Mouse (Mus musculus): ENCODE data around the gene Noc2l. TPM values are rescaled to one million over a fixed set of nuclear protein-coding genes. Genes with fewer than 3 reads are reported as not detected.

The Noc2l gene
- not detected in 2 replicates for polyA plus RNA-seq (2012; ENCODE audit: insufficient read depth, insufficient read length, low replicate concordance, missing spikeins)

DNA sequence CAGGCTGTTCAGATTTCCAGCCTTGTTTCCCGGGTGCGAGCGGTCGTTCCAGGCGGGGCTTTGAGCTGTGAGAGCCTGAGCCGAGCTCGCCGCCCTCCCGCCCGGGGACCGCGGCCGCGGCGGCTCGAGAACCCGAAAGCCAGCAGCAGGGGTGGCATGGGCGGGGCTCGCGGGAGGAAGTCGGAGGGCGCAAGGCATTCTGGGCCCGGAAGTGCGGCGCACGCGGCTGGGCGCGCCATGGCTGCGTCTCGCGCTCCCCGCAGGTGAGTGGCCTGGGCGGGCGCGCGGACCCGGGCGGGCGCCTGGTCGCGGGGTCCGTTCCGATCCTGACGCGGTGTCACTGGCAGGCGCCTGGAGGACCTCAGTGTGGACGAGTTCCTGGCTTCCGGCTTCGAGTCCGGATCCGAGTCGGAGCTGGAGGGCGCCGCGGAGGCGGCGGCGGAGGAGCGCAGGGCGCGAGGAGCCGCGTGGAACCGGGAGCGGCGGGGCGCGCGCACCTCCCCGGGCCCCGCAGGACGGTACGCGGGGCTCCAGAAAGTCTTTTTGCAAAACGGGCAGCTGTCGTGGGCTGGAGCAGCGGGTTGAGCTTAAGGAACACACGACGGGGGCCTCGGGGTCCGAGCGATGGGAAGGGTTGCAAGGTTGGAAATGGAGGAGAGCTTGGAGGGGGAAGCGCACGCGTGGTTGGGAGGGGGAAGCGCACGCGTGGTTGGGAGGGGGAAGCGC, at the start of gene Noc2l:
Noc2l (plus strand) TSS at position 203 of the 726 bp plus-strand sequence.
- peak; percentile 73 for TF ChIP-seq POLR2A (IDR thresholded peaks at IDR 0.05; ENCODE audit: insufficient read depth, low read depth, low read length)
- TF ChIP-seq CTCF (IDR thresholded peaks at IDR 0.05; ENCODE audit: insufficient read depth, low read depth, low read length): no peak
- peak within 1 kb of the TSS; percentile 89 for H3K4me3 ChIP-seq (ENCODE audit: insufficient read depth, low read depth, low read length)
- WGBS: under 1% methylated on average over 90 of the region's 90 CpGs
- H3K27ac ChIP-seq (ENCODE audit: insufficient read depth, low read depth, low read length): peak within 1 kb of the TSS; percentile 56
- peaks cover 27% of the 10 kb centered on the region for H3K4me1 ChIP-seq (ENCODE audit: control insufficient read depth, insufficient read depth, low read length)

DNA sequence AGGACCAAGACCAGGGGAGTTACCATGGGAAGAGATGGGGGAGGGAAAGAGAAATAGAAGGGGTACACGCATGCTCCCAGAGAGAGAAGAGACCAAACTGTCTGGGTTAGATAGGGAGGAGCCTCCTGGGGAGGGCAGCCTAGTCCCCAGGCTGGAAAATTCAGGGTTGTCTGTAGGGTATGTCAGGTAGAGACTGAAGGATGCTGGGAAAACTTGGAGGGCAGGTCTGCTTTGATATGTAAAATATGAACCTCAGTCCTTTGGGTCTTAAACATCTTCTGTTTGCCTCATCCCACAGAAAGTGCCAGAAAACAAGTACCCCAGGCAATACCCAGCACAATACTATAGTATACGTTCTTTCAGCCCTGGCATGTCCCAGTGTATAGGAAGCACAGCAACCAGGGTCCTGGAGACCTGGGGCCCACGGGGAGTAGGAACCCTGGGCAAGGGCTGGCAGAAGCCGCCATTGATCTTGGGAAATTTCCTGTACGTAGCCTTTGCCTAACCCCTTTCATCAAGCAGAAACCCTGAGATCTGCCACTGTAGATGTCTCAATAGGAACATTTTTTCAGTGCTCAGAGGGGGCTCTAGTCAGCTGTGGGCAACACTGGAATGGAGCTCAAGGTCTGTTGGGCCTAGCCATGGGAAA, 47.5 kb upstream of the Noc2l start:
- peaks cover 43% of the 10 kb centered on the region for H3K4me1 ChIP-seq (ENCODE audit: control insufficient read depth, insufficient read depth, low read length)
- WGBS: 70% methylated on average over 5 of the region's 5 CpGs
- TF ChIP-seq POLR2A (IDR thresholded peaks at IDR 0.05; ENCODE audit: insufficient read depth, low read depth, low read length) (no peak), CTCF (IDR thresholded peaks at IDR 0.05; ENCODE audit: insufficient read depth, low read depth, low read length) (no peak)
- no peak overlapping the region for H3K4me3 ChIP-seq (ENCODE audit: insufficient read depth, low read depth, low read length)
- peak overlapping the region; percentile 4; the same call in 1 of the 2 replicates for H3K27ac ChIP-seq (ENCODE audit: insufficient read depth, low read depth, low read length)

DNA sequence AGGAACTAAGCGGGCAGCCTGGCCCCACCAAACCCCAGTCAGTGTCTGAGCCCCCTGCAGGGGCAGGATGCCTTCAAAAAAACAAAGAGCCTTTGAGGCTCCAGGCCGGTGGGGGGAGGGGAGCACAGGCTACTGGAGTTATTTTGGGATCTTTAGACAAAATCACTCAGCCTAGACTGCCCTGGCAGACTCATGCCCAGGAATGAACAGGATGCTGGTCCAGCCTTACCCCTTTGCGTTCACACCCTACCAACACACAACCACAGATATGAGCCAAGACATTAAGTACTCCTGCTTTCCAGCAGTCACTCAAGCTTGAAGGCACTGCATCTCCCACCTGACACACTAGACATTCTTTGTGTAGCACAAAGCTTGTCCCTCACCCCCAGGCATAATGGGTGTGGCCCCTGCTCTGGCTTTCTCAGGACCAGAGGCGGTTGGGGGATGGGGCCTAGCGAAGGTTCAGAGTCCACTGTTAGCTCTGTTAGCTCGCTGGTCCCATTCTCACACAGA, 46.9 kb upstream of the Noc2l start:
- H3K4me3 ChIP-seq (ENCODE audit: insufficient read depth, low read depth, low read length): no peak overlapping the region
- WGBS: 51% methylated on average over 6 of the region's 6 CpGs
- H3K27ac ChIP-seq (ENCODE audit: insufficient read depth, low read depth, low read length): peak overlapping the region; percentile 50
- TF ChIP-seq POLR2A (IDR thresholded peaks at IDR 0.05; ENCODE audit: insufficient read depth, low read depth, low read length) (no peak), CTCF (IDR thresholded peaks at IDR 0.05; ENCODE audit: insufficient read depth, low read depth, low read length) (no peak)
- H3K4me1 ChIP-seq (ENCODE audit: control insufficient read depth, insufficient read depth, low read length): peaks cover 43% of the 10 kb centered on the region

DNA sequence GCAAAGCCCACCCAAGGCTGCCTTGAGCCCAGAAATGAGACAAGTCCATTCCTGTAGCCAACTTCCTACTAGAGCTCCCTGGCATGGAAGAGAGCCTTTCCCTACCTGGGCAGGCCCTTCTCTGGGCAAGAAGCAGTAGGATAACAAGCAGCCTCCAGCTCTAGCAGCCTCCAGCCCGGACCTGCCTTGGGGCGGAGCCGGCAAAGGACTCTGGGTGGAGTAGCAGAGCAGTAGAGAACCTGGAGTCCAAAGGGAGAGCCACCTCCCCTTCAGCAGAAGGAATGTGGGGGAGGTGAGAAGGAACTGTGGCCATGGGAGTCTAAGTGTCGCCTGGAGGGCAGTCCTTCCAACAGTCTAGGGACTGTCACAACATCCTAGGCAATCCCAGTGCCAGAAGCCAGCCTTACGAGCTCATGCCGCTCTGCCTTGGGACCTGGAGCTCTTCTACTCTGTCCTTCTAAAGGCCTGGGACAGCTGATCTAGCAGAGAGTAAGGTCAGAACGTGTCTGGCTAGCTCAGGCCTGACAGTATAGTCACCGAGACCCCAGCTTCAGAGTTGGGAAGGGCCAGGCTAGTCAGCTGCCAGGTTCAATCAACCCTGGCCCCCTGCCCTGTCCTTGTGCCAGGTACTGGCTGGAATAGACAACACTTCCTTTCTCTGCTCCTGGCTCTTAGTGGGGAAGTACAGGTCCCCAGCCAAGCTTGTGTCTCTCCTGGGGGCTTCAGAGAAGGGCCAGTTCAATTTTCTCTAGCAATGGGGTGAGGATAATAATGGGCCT, 43.2 kb upstream of the Noc2l start:
- Histone ChIP-seq H3K27ac (ENCODE audit: insufficient read depth, low read depth, low read length) (no peak overlapping the region), H3K4me1 (ENCODE audit: control insufficient read depth, insufficient read depth, low read length) (peaks cover 36% of the 10 kb centered on the region), H3K4me3 (ENCODE audit: insufficient read depth, low read depth, low read length) (no peak overlapping the region)
- 59% methylated on average over 8 of the region's 8 CpGs for WGBS
- TF ChIP-seq CTCF (IDR thresholded peaks at IDR 0.05; ENCODE audit: insufficient read depth, low read depth, low read length): no peak
- no peak for TF ChIP-seq POLR2A (IDR thresholded peaks at IDR 0.05; ENCODE audit: insufficient read depth, low read depth, low read length)

DNA sequence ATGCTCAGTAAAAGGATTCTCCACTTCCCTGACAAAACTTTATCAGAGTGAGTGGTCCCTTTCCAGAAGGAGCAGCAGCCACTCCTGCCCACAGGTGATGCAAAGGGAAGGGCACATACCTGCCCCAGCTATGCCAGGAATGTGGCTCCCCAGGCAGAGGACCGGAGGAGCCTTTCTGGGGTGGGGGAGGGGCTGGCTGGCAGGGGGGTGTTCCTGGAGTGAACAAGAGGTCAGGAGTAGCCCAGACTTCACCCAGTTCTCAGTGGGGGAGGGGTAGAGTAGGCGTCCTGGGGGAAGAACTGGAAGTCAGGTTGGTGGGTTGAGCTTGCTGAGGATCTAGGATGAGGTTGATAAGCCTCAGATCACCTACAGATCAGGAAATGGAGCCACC, 42.6 kb upstream of the Noc2l start:
- Histone ChIP-seq H3K4me1 (ENCODE audit: control insufficient read depth, insufficient read depth, low read length) (peaks cover 36% of the 10 kb centered on the region), H3K4me3 (ENCODE audit: insufficient read depth, low read depth, low read length) (no peak overlapping the region), H3K27ac (ENCODE audit: insufficient read depth, low read depth, low read length) (no peak overlapping the region)
- no peak for TF ChIP-seq POLR2A (IDR thresholded peaks at IDR 0.05; ENCODE audit: insufficient read depth, low read depth, low read length)
- no peak for TF ChIP-seq CTCF (IDR thresholded peaks at IDR 0.05; ENCODE audit: insufficient read depth, low read depth, low read length)
- WGBS: 56% methylated on average over 2 of the region's 2 CpGs

DNA sequence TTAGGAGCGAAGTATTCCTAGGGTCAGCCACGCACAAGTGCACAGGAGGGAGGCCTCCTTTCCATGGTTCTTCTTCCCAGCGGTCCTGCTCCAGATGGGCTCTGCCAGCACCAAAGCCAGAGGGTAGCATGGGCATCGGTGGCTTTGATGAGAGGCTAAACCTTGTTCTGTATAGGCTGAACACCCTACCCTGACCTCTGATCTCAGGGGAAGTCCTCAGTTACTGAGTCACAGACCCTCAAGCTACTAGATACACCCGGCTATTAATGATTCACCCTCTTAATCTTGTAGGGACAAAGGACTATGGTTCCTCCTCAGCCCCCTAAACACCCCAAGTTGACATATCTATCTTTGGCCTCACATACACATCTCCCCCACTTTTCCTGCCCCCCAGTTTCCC, 41.9 kb upstream of the Noc2l start:
- no peak overlapping the region for H3K4me3 ChIP-seq (ENCODE audit: insufficient read depth, low read depth, low read length)
- H3K4me1 ChIP-seq (ENCODE audit: control insufficient read depth, insufficient read depth, low read length): peaks cover 30% of the 10 kb centered on the region
- H3K27ac ChIP-seq (ENCODE audit: insufficient read depth, low read depth, low read length): no peak overlapping the region
- TF ChIP-seq CTCF (IDR thresholded peaks at IDR 0.05; ENCODE audit: insufficient read depth, low read depth, low read length): no peak
- TF ChIP-seq POLR2A (IDR thresholded peaks at IDR 0.05; ENCODE audit: insufficient read depth, low read depth, low read length): no peak
- 79% methylated on average over 5 of the region's 5 CpGs for WGBS

DNA sequence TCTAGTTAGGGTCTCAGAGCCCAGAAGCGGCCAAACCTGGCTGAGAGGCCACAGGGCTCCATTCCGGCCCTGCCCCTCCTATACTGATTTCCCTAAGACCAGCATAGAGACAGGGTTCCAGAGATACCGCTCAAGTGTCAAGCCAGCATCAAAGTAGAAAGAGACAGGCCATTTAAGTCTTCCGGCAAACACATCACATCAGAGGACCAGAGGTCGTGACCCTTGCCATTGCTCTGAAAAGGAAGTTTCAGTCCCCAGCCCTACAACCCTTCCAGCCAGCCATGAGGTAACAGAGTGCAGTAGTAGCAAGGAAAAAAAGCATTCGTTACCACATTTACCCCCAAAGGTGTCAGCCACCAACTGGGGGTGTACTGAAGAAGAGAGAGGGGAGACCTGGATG, 41.5 kb upstream of the Noc2l start:
- H3K4me3 ChIP-seq (ENCODE audit: insufficient read depth, low read depth, low read length): no peak overlapping the region
- peaks cover 25% of the 10 kb centered on the region for H3K4me1 ChIP-seq (ENCODE audit: control insufficient read depth, insufficient read depth, low read length)
- TF ChIP-seq POLR2A (IDR thresholded peaks at IDR 0.05; ENCODE audit: insufficient read depth, low read depth, low read length): no peak
- no peak for TF ChIP-seq CTCF (IDR thresholded peaks at IDR 0.05; ENCODE audit: insufficient read depth, low read depth, low read length)
- H3K27ac ChIP-seq (ENCODE audit: insufficient read depth, low read depth, low read length): no peak overlapping the region
- 81% methylated on average over 6 of the region's 6 CpGs for WGBS

DNA sequence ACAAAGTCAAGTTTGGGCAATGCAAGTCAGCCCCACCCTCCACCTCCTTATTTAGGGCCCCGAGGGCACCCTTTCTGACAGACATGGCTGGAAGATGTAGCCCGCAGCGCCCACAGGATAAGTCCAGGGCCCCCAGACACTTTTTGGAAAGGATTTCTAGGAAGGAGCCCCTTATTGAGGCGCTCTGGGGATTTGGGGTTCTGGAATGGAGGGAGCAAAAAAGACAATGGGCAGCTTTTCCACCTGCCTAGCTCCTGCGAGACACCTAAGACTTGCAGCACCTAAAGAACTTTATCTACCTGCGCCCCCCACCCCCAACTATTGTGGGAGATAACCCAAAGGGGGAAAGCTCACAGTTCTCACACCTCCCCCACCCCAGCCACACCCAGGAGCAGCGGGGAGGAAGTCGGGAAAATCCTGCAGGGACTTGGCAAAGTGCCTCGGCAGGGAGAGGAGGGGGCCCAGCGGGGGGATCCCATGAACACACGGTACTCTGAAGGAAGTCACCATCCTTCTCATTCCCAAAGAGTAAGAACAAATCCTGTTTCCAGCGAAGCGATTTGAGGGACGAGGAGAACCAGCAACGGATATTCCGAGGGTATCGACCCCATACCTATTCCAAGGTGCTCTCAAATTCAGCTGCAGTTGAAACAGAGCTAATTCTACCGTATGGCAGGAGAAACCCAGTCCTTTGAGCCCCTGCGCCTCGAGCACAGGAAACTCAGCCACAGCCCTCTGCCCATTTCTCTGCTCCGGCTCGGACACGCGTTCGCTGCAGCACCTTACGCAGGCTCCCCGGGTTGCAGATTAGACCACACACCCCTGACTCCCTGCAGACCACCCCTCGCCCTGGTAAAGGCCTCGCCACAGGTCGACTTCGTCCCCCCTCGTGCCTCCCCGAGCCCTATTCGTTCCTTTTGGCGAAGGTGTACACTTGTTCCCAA, 39.6 kb upstream of the Noc2l start:
- H3K4me3 ChIP-seq (ENCODE audit: insufficient read depth, low read depth, low read length): peak overlapping the region; percentile 94
- WGBS: 8% methylated on average over 35 of the region's 35 CpGs
- peaks cover 24% of the 10 kb centered on the region for H3K4me1 ChIP-seq (ENCODE audit: control insufficient read depth, insufficient read depth, low read length)
- no peak overlapping the region for H3K27ac ChIP-seq (ENCODE audit: insufficient read depth, low read depth, low read length)
- no peak for TF ChIP-seq CTCF (IDR thresholded peaks at IDR 0.05; ENCODE audit: insufficient read depth, low read depth, low read length)
